Mouse (Mus musculus): ENCODE data around the gene Rufy1.
A peak's percentile ranks its signal among the peaks of the same experiment; 100 is the strongest.

The Rufy1 gene

GRCm38 (mm10) chr11:50354162-50354561 lies 76.8 kb downstream of the Rufy1 start, which contains the start of gene Cby3:
Gene Cby3 (plus strand): TSS chr11:50354462.
- DNase-seq (ENCODE audit: low read depth, low spot score): peak; percentile 30

GRCm38 (mm10) chr11:50352177-50352576 lies 78.7 kb downstream of the Rufy1 start:
- no peak for DNase-seq (ENCODE audit: low read depth, low spot score)

- DNase-seq (ENCODE audit: low read depth, low spot score): peak; percentile 41
Observed at GRCm38 (mm10) chr11:50346256-50347032, 84.5 kb downstream of the Rufy1 start.

- no peak for DNase-seq (ENCODE audit: low read depth, low spot score)
Observed at GRCm38 (mm10) chr11:50345486-50345885, 85.4 kb downstream of the Rufy1 start.
